Mouse (Mus musculus): ENCODE measurements around the gene Tnrc6b. TPM values are rescaled to one million over a fixed set of nuclear protein-coding genes. Genes with fewer than 3 reads are reported as not detected.

Tnrc6b gene
- polyA plus RNA-seq, 1 experiment from 2014 or later: 17.9 TPM

GRCm38 (mm10) chr15:80953971-80954370 lies 242.9 kb downstream of the Tnrc6b start:
- Histone ChIP-seq H3K4me3 (ENCODE audit: low read depth, low read length) (no peak overlapping the region), H3K27me3 (ENCODE audit: control insufficient read depth, insufficient read depth, low read length) (no peaks in the 10 kb centered on the region), H3K36me3 (ENCODE audit: control insufficient read depth, insufficient read depth, low read length) (peaks cover 23% of the 10 kb centered on the region), H3K9me3 (replicated peaks; ENCODE audit: control insufficient read depth, low read length) (no peaks in the 10 kb centered on the region), H3K4me2 (no peak overlapping the region), H3K27ac (ENCODE audit: low read depth, low read length) (no peak overlapping the region), H3K4me1 (ENCODE audit: control insufficient read depth, insufficient read depth, low read length) (peaks cover 8% of the 10 kb centered on the region), H3K9ac (ENCODE audit: low read depth, low read length) (no peak overlapping the region)
- ATAC-seq (replicated peaks; ENCODE audit: insufficient number of reproducible peaks, low FRiP score, low TSS enrichment): no peak
- WGBS (ENCODE audit: insufficient replicate concordance): 89% methylated on average over 9 of the region's 9 CpGs

GRCm38 (mm10) chr15:80954861-80955260 lies 243.7 kb downstream of the Tnrc6b start:
- Histone ChIP-seq H3K9ac (ENCODE audit: low read depth, low read length) (no peak overlapping the region), H3K27ac (ENCODE audit: low read depth, low read length) (no peak overlapping the region), H3K4me3 (ENCODE audit: low read depth, low read length) (no peak overlapping the region), H3K4me2 (no peak overlapping the region), H3K36me3 (ENCODE audit: control insufficient read depth, insufficient read depth, low read length) (peaks cover 25% of the 10 kb centered on the region), H3K9me3 (replicated peaks; ENCODE audit: control insufficient read depth, low read length) (no peaks in the 10 kb centered on the region), H3K4me1 (ENCODE audit: control insufficient read depth, insufficient read depth, low read length) (peaks cover 2% of the 10 kb centered on the region), H3K27me3 (ENCODE audit: control insufficient read depth, insufficient read depth, low read length) (no peaks in the 10 kb centered on the region)
- no peak for ATAC-seq (replicated peaks; ENCODE audit: insufficient number of reproducible peaks, low FRiP score, low TSS enrichment)
- 81% methylated on average over 3 of the region's 3 CpGs for WGBS (ENCODE audit: insufficient replicate concordance)

GRCm38 (mm10) chr15:80955836-80956438 lies 244.8 kb downstream of the Tnrc6b start:
- peaks cover 34% of the 10 kb centered on the region for H3K36me3 ChIP-seq (ENCODE audit: control insufficient read depth, insufficient read depth, low read length)
- H3K4me3 ChIP-seq (ENCODE audit: low read depth, low read length): no peak overlapping the region
- H3K27me3 ChIP-seq (ENCODE audit: control insufficient read depth, insufficient read depth, low read length): no peaks in the 10 kb centered on the region
- ATAC-seq (replicated peaks; ENCODE audit: insufficient number of reproducible peaks, low FRiP score, low TSS enrichment): no peak
- H3K27ac ChIP-seq (ENCODE audit: low read depth, low read length): no peak overlapping the region
- no peaks in the 10 kb centered on the region for H3K9me3 ChIP-seq (replicated peaks; ENCODE audit: control insufficient read depth, low read length)
- 91% methylated on average over 12 of the region's 12 CpGs for WGBS (ENCODE audit: insufficient replicate concordance)
- no peak overlapping the region for H3K4me2 ChIP-seq
- H3K9ac ChIP-seq (ENCODE audit: low read depth, low read length): no peak overlapping the region
- H3K4me1 ChIP-seq (ENCODE audit: control insufficient read depth, insufficient read depth, low read length): no peaks in the 10 kb centered on the region

GRCm38 (mm10) chr15:80969371-80969770 lies 258.3 kb downstream of the Tnrc6b start:
- no peak overlapping the region for H3K4me2 ChIP-seq
- no peak overlapping the region for H3K27ac ChIP-seq (ENCODE audit: low read depth, low read length)
- ATAC-seq (replicated peaks; ENCODE audit: insufficient number of reproducible peaks, low FRiP score, low TSS enrichment): no peak
- no peaks in the 10 kb centered on the region for H3K27me3 ChIP-seq (ENCODE audit: control insufficient read depth, insufficient read depth, low read length)
- no peaks in the 10 kb centered on the region for H3K9me3 ChIP-seq (replicated peaks; ENCODE audit: control insufficient read depth, low read length)
- no peak overlapping the region for H3K9ac ChIP-seq (ENCODE audit: low read depth, low read length)
- no peak overlapping the region for H3K4me3 ChIP-seq (ENCODE audit: low read depth, low read length)
- H3K36me3 ChIP-seq (ENCODE audit: control insufficient read depth, insufficient read depth, low read length): peaks cover 34% of the 10 kb centered on the region
- no peaks in the 10 kb centered on the region for H3K4me1 ChIP-seq (ENCODE audit: control insufficient read depth, insufficient read depth, low read length)
- 81% methylated on average over 1 of the region's 1 CpGs for WGBS (ENCODE audit: insufficient replicate concordance)

- no peak for ATAC-seq (replicated peaks; ENCODE audit: insufficient number of reproducible peaks, low FRiP score, low TSS enrichment)
- H3K4me3 ChIP-seq (ENCODE audit: low read depth, low read length): no peak overlapping the region
- no peak overlapping the region for H3K27ac ChIP-seq (ENCODE audit: low read depth, low read length)
- no peaks in the 10 kb centered on the region for H3K9me3 ChIP-seq (replicated peaks; ENCODE audit: control insufficient read depth, low read length)
- no peak overlapping the region for H3K9ac ChIP-seq (ENCODE audit: low read depth, low read length)
- no peaks in the 10 kb centered on the region for H3K27me3 ChIP-seq (ENCODE audit: control insufficient read depth, insufficient read depth, low read length)
- no peak overlapping the region for H3K4me2 ChIP-seq
- WGBS (ENCODE audit: insufficient replicate concordance): 62% methylated on average over 5 of the region's 5 CpGs
- H3K36me3 ChIP-seq (ENCODE audit: control insufficient read depth, insufficient read depth, low read length): 0 out of 2 replicates have a peak, but pooled peaks cover 2% of the 10 kb centered on the region
- H3K4me1 ChIP-seq (ENCODE audit: control insufficient read depth, insufficient read depth, low read length): peaks cover 4% of the 10 kb centered on the region; the same call in 1 of the 2 replicates
Measured at GRCm38 (mm10) chr15:80974311-80974710, 263.2 kb downstream of the Tnrc6b start.

- ATAC-seq (replicated peaks; ENCODE audit: insufficient number of reproducible peaks, low FRiP score, low TSS enrichment): no peak
- 78% methylated on average over 3 of the region's 3 CpGs for WGBS (ENCODE audit: insufficient replicate concordance)
- H3K36me3 ChIP-seq (ENCODE audit: control insufficient read depth, insufficient read depth, low read length): no peaks in the 10 kb centered on the region
- H3K27me3 ChIP-seq (ENCODE audit: control insufficient read depth, insufficient read depth, low read length): no peaks in the 10 kb centered on the region
- H3K9ac ChIP-seq (ENCODE audit: low read depth, low read length): no peak overlapping the region
- H3K4me3 ChIP-seq (ENCODE audit: low read depth, low read length): no peak overlapping the region
- no peak overlapping the region for H3K4me2 ChIP-seq
- peaks cover 4% of the 10 kb centered on the region; the same call in 1 of the 2 replicates for H3K4me1 ChIP-seq (ENCODE audit: control insufficient read depth, insufficient read depth, low read length)
- no peaks in the 10 kb centered on the region for H3K9me3 ChIP-seq (replicated peaks; ENCODE audit: control insufficient read depth, low read length)
- H3K27ac ChIP-seq (ENCODE audit: low read depth, low read length): no peak overlapping the region
Measured at GRCm38 (mm10) chr15:80975666-80976065, 264.6 kb downstream of the Tnrc6b start.

GRCm38 (mm10) chr15:80977620-80978334 lies 266.7 kb downstream of the Tnrc6b start, which contains the start of gene Sgsm3:
Sgsm3 (plus strand) TSS chr15:80977765.
- WGBS (ENCODE audit: insufficient replicate concordance): under 1% methylated on average over 67 of the region's 67 CpGs
- peaks cover 7% of the 10 kb centered on the region; the same call in 1 of the 2 replicates for H3K4me1 ChIP-seq (ENCODE audit: control insufficient read depth, insufficient read depth, low read length)
- no peaks in the 10 kb centered on the region for H3K9me3 ChIP-seq (replicated peaks; ENCODE audit: control insufficient read depth, low read length)
- no peaks in the 10 kb centered on the region for H3K36me3 ChIP-seq (ENCODE audit: control insufficient read depth, insufficient read depth, low read length)
- H3K9ac ChIP-seq (ENCODE audit: low read depth, low read length): peak within 1 kb of the TSS; percentile 84
- H3K27ac ChIP-seq (ENCODE audit: low read depth, low read length): no peak within 1 kb of the TSS
- ATAC-seq (replicated peaks; ENCODE audit: insufficient number of reproducible peaks, low FRiP score, low TSS enrichment): peak; percentile 80
- H3K4me3 ChIP-seq (ENCODE audit: low read depth, low read length): peak within 1 kb of the TSS; percentile 81
- H3K4me2 ChIP-seq: peak within 1 kb of the TSS; percentile 93
- no peaks in the 10 kb centered on the region for H3K27me3 ChIP-seq (ENCODE audit: control insufficient read depth, insufficient read depth, low read length)

GRCm38 (mm10) chr15:80979611-80980010 lies 268.5 kb downstream of the Tnrc6b start:
- Histone ChIP-seq H3K9ac (ENCODE audit: low read depth, low read length) (no peak overlapping the region), H3K9me3 (replicated peaks; ENCODE audit: control insufficient read depth, low read length) (no peaks in the 10 kb centered on the region), H3K4me1 (ENCODE audit: control insufficient read depth, insufficient read depth, low read length) (peaks cover 7% of the 10 kb centered on the region; the same call in 1 of the 2 replicates), H3K36me3 (ENCODE audit: control insufficient read depth, insufficient read depth, low read length) (no peaks in the 10 kb centered on the region), H3K27me3 (ENCODE audit: control insufficient read depth, insufficient read depth, low read length) (no peaks in the 10 kb centered on the region), H3K4me2 (no peak overlapping the region), H3K4me3 (ENCODE audit: low read depth, low read length) (no peak overlapping the region), H3K27ac (ENCODE audit: low read depth, low read length) (no peak overlapping the region)
- WGBS (ENCODE audit: insufficient replicate concordance): 73% methylated on average over 4 of the region's 4 CpGs
- no peak for ATAC-seq (replicated peaks; ENCODE audit: insufficient number of reproducible peaks, low FRiP score, low TSS enrichment)

Data from heart, embryonic 11.5 days (tissue).